Mouse (Mus musculus): ENCODE results near the gene Sdf2. TPM values are rescaled to one million over a fixed set of nuclear protein-coding genes. Genes with fewer than 3 reads are reported as not detected.

Gene Sdf2
- 77.4 and 86.7 TPM in 2 replicates for polyA plus RNA-seq (2014; fragmentation: Nextera tagmentation; extraction: Ambion mirVana)

DNA sequence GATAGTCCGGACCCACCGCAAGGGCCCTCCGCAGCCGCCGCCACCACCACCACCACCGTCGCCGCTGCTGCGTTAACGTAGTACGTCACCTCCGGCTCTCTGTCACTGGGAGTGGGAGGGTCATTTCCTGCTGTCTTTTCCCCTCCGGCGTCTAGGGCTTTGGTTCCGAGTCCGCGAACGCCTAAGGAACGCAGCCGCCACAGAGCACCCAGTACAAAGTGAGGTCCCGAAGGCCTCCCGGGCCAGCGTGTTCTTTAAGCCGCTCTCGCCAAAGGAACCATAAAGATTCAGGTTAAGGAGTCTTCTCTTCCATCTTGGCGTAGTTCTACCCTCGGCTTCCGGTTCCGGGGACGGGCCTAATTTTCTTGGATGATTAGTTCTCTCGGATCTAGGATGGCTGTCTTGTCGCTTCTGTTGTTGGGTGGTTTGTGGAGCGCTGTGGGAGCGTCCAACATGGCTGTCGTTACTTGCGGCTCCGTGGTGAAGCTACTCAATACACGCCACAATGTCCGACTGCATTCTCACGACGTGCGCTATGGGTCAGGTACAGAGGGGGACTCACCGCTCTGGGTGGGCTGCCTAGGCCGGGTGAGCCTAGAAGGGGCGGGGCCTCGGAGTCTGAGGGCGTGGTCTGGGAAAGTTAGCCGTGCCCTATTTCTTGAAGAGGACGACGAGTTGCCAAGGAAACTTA lies at the start of gene Sdf2, which contains the start of gene Supt6:
Gene Sdf2, plus strand, starts transcription at position 120 of the 691 bp plus-strand sequence.
Gene Supt6, minus strand, starts transcription at position 361 of the 691 bp plus-strand sequence.
- peaks cover 12% of the 10 kb centered on the region for H3K36me3 ChIP-seq (ENCODE audit: control insufficient read depth, insufficient read depth, low read length)
- peak within 1 kb of the TSS; percentile 91 for H3K27ac ChIP-seq (ENCODE audit: low read depth)
- DNase-seq (ENCODE audit: low spot score) (peak; percentile 99), ATAC-seq (replicated peaks; ENCODE audit: low FRiP score, low TSS enrichment, low read depth) (peak; percentile 91)
- peak within 1 kb of the TSS; percentile 86 for H3K4me2 ChIP-seq (ENCODE audit: low read length)
- H3K9ac ChIP-seq (ENCODE audit: low read length): peak within 1 kb of the TSS; percentile 91
- WGBS: under 1% methylated on average over 50 of the region's 50 CpGs
- H3K9me3 ChIP-seq (ENCODE audit: control insufficient read depth, low read length): no peaks in the 10 kb centered on the region
- H3K27me3 ChIP-seq (replicated peaks; ENCODE audit: control insufficient read depth, insufficient read depth, low read length): no peaks in the 10 kb centered on the region
- peaks cover 27% of the 10 kb centered on the region for H3K4me1 ChIP-seq (replicated peaks; ENCODE audit: control insufficient read depth, insufficient read depth, low read length)
- peak within 1 kb of the TSS; percentile 98 for H3K4me3 ChIP-seq (ENCODE audit: low read depth, low read length)

DNA sequence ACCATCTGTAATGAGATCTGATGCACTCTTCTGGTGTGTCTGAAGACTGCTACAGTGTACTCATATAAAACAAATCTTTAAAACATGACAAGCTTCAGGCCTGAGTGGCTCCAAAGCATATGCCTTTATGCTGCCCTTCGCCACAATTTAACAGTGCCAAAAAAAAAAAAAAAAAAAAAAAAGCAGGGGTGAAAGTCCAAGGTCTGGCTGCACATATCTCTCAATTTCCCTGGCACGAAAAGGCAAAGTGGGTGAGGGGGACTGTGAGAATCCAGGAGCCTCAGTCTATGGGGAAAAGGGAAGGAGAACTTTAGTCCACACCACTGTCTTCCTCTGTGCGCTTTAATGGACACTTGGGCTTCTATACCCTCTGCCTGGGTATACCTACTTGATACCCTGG lies 43.2 kb upstream of the Sdf2 start:
- Histone ChIP-seq H3K36me3 (ENCODE audit: control insufficient read depth, insufficient read depth, low read length) (peaks cover 30% of the 10 kb centered on the region), H3K27me3 (replicated peaks; ENCODE audit: control insufficient read depth, insufficient read depth, low read length) (no peaks in the 10 kb centered on the region), H3K4me1 (replicated peaks; ENCODE audit: control insufficient read depth, insufficient read depth, low read length) (0 out of 2 replicates have a peak, but pooled peaks cover 5% of the 10 kb centered on the region), H3K27ac (ENCODE audit: low read depth) (no peak overlapping the region), H3K4me3 (ENCODE audit: low read depth, low read length) (no peak overlapping the region), H3K9me3 (ENCODE audit: control insufficient read depth, low read length) (no peaks in the 10 kb centered on the region), H3K4me2 (ENCODE audit: low read length) (no peak overlapping the region), H3K9ac (ENCODE audit: low read length) (no peak overlapping the region)
- WGBS: 82% methylated on average over 3 of the region's 3 CpGs
- ATAC-seq (replicated peaks; ENCODE audit: low FRiP score, low TSS enrichment, low read depth): no peak
- no peak for DNase-seq (ENCODE audit: low spot score)

DNA sequence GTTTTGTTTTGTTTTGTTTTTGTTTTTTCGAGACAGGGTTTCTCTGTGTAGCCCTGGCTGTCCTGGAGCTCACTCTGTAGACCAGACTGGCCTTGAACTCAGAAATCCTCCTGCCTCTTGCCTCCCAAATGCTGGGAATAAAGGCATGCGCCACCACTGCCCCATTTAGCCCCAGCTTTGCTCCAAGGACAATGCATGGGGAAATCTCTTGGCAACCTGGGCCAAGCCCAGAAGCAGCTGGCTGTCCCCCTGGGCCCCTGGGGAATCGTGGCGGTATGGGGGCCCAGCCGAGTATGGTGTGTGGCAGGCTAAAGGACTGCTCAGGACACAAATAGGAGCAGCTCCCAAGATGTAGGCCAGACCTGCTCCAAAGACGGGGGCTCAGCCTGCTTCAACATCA lies 41.3 kb upstream of the Sdf2 start:
- Histone ChIP-seq H3K36me3 (ENCODE audit: control insufficient read depth, insufficient read depth, low read length) (peaks cover 49% of the 10 kb centered on the region), H3K9me3 (ENCODE audit: control insufficient read depth, low read length) (no peaks in the 10 kb centered on the region), H3K27me3 (replicated peaks; ENCODE audit: control insufficient read depth, insufficient read depth, low read length) (no peaks in the 10 kb centered on the region), H3K9ac (ENCODE audit: low read length) (no peak overlapping the region), H3K4me1 (replicated peaks; ENCODE audit: control insufficient read depth, insufficient read depth, low read length) (0 out of 2 replicates have a peak, but pooled peaks cover 5% of the 10 kb centered on the region), H3K27ac (ENCODE audit: low read depth) (no peak overlapping the region), H3K4me3 (ENCODE audit: low read depth, low read length) (no peak overlapping the region), H3K4me2 (ENCODE audit: low read length) (no peak overlapping the region)
- no peak for ATAC-seq (replicated peaks; ENCODE audit: low FRiP score, low TSS enrichment, low read depth)
- no peak for DNase-seq (ENCODE audit: low spot score)
- WGBS: 80% methylated on average over 6 of the region's 6 CpGs

DNA sequence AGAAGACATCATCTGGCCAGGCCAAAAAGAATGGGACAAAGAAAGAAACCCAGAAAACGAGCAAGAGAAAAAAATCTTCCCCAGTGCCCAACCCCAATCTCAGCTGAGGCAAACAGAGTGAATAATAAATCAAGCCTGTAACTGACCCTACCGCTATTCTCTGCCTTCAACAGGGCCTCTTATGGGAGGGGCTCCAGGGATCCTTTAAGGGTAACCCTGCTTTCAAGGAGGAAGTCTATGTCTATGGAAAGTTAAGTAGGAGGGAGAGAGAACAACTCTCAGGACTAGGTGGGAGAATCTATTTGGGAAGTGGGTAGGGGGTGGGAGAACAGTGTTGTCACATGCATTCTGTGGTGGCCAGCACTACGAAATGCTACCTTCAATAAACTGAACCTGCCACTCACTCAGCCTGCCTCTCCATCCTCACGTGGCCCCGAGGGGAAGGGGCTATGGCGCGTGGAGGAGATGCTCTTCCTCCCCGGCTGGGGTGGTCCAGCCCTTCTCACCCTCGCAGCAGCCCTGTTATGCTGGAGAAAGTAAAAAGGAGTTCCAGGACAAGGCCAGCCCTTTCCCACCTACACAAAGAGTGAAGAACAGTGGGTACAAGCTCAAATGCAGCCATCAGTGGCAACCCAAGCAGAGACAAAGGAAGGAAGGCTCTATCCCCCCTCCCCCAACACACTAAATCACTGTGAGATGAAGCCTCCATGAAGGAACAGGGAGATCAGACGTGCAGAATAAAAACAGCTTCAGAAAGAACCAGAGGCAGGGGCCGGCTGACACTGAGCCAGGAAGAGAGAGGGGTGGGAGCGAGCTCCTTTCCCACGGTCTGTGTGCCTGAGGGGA lies 40.0 kb upstream of the Sdf2 start:
- H3K4me2 ChIP-seq (ENCODE audit: low read length): no peak overlapping the region
- H3K4me3 ChIP-seq (ENCODE audit: low read depth, low read length): no peak overlapping the region
- H3K27ac ChIP-seq (ENCODE audit: low read depth): no peak overlapping the region
- ATAC-seq (replicated peaks; ENCODE audit: low FRiP score, low TSS enrichment, low read depth): no peak
- 0 out of 2 replicates have a peak, but pooled peaks cover 5% of the 10 kb centered on the region for H3K4me1 ChIP-seq (replicated peaks; ENCODE audit: control insufficient read depth, insufficient read depth, low read length)
- H3K36me3 ChIP-seq (ENCODE audit: control insufficient read depth, insufficient read depth, low read length): peaks cover 62% of the 10 kb centered on the region
- no peaks in the 10 kb centered on the region for H3K27me3 ChIP-seq (replicated peaks; ENCODE audit: control insufficient read depth, insufficient read depth, low read length)
- no peak for DNase-seq (ENCODE audit: low spot score)
- 50% methylated on average over 13 of the region's 13 CpGs for WGBS
- no peaks in the 10 kb centered on the region for H3K9me3 ChIP-seq (ENCODE audit: control insufficient read depth, low read length)
- H3K9ac ChIP-seq (ENCODE audit: low read length): no peak overlapping the region

DNA sequence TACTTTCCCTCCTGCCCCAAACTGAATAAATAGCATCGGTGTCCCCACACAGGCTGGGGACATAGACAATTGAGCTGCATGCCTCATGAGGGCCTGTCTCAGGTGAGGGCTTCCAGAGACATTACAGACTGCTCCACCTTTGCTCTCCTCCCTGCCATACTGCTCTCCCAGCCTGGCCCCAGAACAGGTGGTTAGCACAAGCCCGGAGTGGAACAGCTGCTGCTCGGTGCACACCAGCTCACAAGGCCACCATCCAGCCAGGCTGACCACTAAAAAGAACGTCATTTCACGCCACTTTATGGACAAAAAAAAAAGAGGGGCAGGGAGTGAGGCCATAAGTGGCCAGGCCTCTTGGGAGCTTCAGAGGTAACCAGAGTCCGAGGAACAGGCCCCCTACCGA lies 38.4 kb upstream of the Sdf2 start:
- no peaks in the 10 kb centered on the region for H3K9me3 ChIP-seq (ENCODE audit: control insufficient read depth, low read length)
- no peak overlapping the region for H3K9ac ChIP-seq (ENCODE audit: low read length)
- H3K27ac ChIP-seq (ENCODE audit: low read depth): no peak overlapping the region
- no peak for DNase-seq (ENCODE audit: low spot score)
- H3K27me3 ChIP-seq (replicated peaks; ENCODE audit: control insufficient read depth, insufficient read depth, low read length): no peaks in the 10 kb centered on the region
- no peak overlapping the region for H3K4me3 ChIP-seq (ENCODE audit: low read depth, low read length)
- no peak overlapping the region for H3K4me2 ChIP-seq (ENCODE audit: low read length)
- ATAC-seq (replicated peaks; ENCODE audit: low FRiP score, low TSS enrichment, low read depth): no peak
- peaks cover 78% of the 10 kb centered on the region for H3K36me3 ChIP-seq (ENCODE audit: control insufficient read depth, insufficient read depth, low read length)
- 0 out of 2 replicates have a peak, but pooled peaks cover 5% of the 10 kb centered on the region for H3K4me1 ChIP-seq (replicated peaks; ENCODE audit: control insufficient read depth, insufficient read depth, low read length)
- WGBS: 86% methylated on average over 7 of the region's 7 CpGs

DNA sequence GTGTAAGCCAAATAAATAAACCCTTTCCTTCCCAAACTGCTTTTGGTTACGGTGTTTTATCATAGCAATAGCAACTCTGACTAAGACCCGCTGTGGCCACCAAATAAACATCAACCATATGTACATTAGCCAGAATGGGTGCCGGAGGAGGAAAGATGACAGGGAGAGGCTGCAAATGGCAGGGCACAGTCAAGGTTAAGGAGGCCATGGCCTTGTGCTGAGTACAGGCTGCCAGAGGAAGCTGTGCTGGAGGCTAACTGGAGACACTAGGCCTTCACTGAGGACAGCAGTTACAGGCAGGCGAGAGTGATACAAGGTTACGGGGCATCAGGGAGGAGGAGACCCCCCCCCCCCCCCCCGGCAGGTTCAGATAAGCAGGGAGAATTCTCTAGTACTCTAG lies 35.7 kb upstream of the Sdf2 start:
- DNase-seq (ENCODE audit: low spot score) (no peak), ATAC-seq (replicated peaks; ENCODE audit: low FRiP score, low TSS enrichment, low read depth) (no peak)
- Histone ChIP-seq H3K9me3 (ENCODE audit: control insufficient read depth, low read length) (no peaks in the 10 kb centered on the region), H3K27me3 (replicated peaks; ENCODE audit: control insufficient read depth, insufficient read depth, low read length) (no peaks in the 10 kb centered on the region), H3K4me1 (replicated peaks; ENCODE audit: control insufficient read depth, insufficient read depth, low read length) (0 out of 2 replicates have a peak, but pooled peaks cover 5% of the 10 kb centered on the region), H3K4me2 (ENCODE audit: low read length) (no peak overlapping the region), H3K4me3 (ENCODE audit: low read depth, low read length) (no peak overlapping the region), H3K36me3 (ENCODE audit: control insufficient read depth, insufficient read depth, low read length) (peaks cover 98% of the 10 kb centered on the region), H3K9ac (ENCODE audit: low read length) (no peak overlapping the region), H3K27ac (ENCODE audit: low read depth) (no peak overlapping the region)
- WGBS: 85% methylated on average over 6 of the region's 6 CpGs

DNA sequence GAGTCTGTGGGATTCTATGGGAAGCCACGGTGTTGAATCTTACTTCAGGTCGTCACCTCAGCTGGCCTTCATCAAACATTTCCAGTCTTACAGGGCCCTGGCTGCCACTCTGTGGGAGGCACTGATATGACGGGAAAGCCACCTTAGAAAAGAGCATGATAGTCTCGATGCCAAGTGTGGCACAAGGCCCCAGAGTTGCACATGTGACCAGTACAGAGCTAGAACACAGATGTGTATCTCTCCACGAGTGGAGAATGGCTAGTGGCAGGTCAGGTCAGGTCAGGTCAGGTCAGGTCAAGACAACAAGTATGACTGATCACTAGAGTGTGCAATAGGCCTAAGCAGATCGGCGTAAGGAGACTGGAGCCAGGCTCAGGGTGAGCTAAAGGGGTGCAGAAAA lies 34.9 kb upstream of the Sdf2 start:
- H3K27me3 ChIP-seq (replicated peaks; ENCODE audit: control insufficient read depth, insufficient read depth, low read length): no peaks in the 10 kb centered on the region
- H3K9me3 ChIP-seq (ENCODE audit: control insufficient read depth, low read length): no peaks in the 10 kb centered on the region
- H3K9ac ChIP-seq (ENCODE audit: low read length): no peak overlapping the region
- H3K4me1 ChIP-seq (replicated peaks; ENCODE audit: control insufficient read depth, insufficient read depth, low read length): no peaks in the 10 kb centered on the region
- no peak overlapping the region for H3K4me2 ChIP-seq (ENCODE audit: low read length)
- no peak overlapping the region for H3K4me3 ChIP-seq (ENCODE audit: low read depth, low read length)
- DNase-seq (ENCODE audit: low spot score) (no peak), ATAC-seq (replicated peaks; ENCODE audit: low FRiP score, low TSS enrichment, low read depth) (no peak)
- H3K27ac ChIP-seq (ENCODE audit: low read depth): no peak overlapping the region
- peaks cover 98% of the 10 kb centered on the region for H3K36me3 ChIP-seq (ENCODE audit: control insufficient read depth, insufficient read depth, low read length)
- WGBS: 60% methylated on average over 7 of the region's 7 CpGs

DNA sequence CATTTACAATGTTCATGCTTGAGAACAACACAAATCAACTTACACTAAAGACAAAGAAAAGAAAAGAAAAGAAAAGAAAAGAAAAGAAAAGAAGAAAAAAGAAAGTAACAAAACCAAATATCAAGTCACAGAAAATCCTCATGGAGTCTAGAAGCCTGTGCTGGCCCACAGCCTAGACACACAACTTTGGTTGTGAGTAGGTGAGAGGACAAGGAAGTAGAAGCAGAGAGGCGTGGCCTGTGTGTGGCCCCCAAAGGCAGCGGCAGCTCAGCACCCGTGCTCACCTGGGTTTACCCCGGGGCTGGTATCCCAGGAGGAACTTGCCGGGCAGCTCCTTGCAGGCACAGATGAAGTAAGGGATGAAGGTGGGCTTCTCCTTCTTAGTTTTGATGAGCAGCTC lies 34.0 kb upstream of the Sdf2 start:
- no peak overlapping the region for H3K27ac ChIP-seq (ENCODE audit: low read depth)
- H3K9me3 ChIP-seq (ENCODE audit: control insufficient read depth, low read length): no peaks in the 10 kb centered on the region
- 85% methylated on average over 5 of the region's 5 CpGs for WGBS
- H3K36me3 ChIP-seq (ENCODE audit: control insufficient read depth, insufficient read depth, low read length): peaks cover 99% of the 10 kb centered on the region
- no peak overlapping the region for H3K4me2 ChIP-seq (ENCODE audit: low read length)
- DNase-seq (ENCODE audit: low spot score) (no peak), ATAC-seq (replicated peaks; ENCODE audit: low FRiP score, low TSS enrichment, low read depth) (no peak)
- no peak overlapping the region for H3K9ac ChIP-seq (ENCODE audit: low read length)
- H3K4me1 ChIP-seq (replicated peaks; ENCODE audit: control insufficient read depth, insufficient read depth, low read length): no peaks in the 10 kb centered on the region
- no peak overlapping the region for H3K4me3 ChIP-seq (ENCODE audit: low read depth, low read length)
- H3K27me3 ChIP-seq (replicated peaks; ENCODE audit: control insufficient read depth, insufficient read depth, low read length): no peaks in the 10 kb centered on the region

All from intestine, embryonic 14.5 days (tissue).